Mouse (Mus musculus) hematopoietic stem cell, adult 5-6 weeks (primary cell): ENCODE data around the gene Gm10024. TPM values are rescaled to one million over a fixed set of nuclear protein-coding genes. Genes with fewer than 3 reads are reported as not detected.
A peak's percentile ranks its signal among the peaks of the same experiment; 100 is the strongest.
"Not testable (repeated sequence)": the region's sequence is repeated elsewhere in the genome, so short reads cannot be mapped to it uniquely, and the experiment has no call there.

Source experiments
- ATAC-seq, 2 experiments: fragments of 125-278 bp in 1 of 2; replicated peaks in 1 of 2; 2 replicates each; pipeline ENCODE4 v1.8.0; 2016 to 2017; ENCODE audit warnings: inconsistent platforms in 2 of 2, mild to moderate bottlenecking in 2 of 2, moderate number of reproducible peaks in 2 of 2, low read depth in 1 of 2, moderate TSS enrichment in 1 of 2; ENCODE audit not compliant: low FRiP score in 2 of 2, poor library complexity in 2 of 2, severe bottlenecking in 2 of 2, insufficient read depth in 1 of 2, low TSS enrichment in 1 of 2
- total RNA-seq: library from RNA; stranded (forward); fragments of 172-1452, 232-1000 nt; gene quantifications from 2 replicates; pipeline ENCODE4 v1.2.3, GENCODE M21; 2017

Gm10024 gene
- total RNA-seq, 1 experiment from 2014 or later: not detected

- ATAC-seq: not testable (repeated sequence)
Measured at GRCm38 (mm10) chr10:77720299-77720698, 9.0 kb downstream of the Gm10024 start, which contains the start of gene Krtap12-1. Krtap12-1 (plus strand) TSS chr10:77720599.

GRCm38 (mm10) chr10:77724855-77725254, 13.6 kb downstream of the Gm10024 start:
- ATAC-seq: no peak

GRCm38 (mm10) chr10:77726186-77726585, 14.9 kb downstream of the Gm10024 start, which contains the start of gene Gm10100:
Gm10100 (plus strand) TSS chr10:77726486.
- ATAC-seq: no peak

GRCm38 (mm10) chr10:77728280-77728679, 17.0 kb downstream of the Gm10024 start:
- ATAC-seq: no peak

- 0 out of 4 replicates have a peak, but pooled peaks of 1 of the 2 experiments have one; percentile 28 for ATAC-seq
Measured at GRCm38 (mm10) chr10:77729241-77729640, 18.0 kb downstream of the Gm10024 start.

- ATAC-seq: no peak
Measured at GRCm38 (mm10) chr10:77735928-77736327, 24.7 kb downstream of the Gm10024 start.

GRCm38 (mm10) chr10:77738929-77739328, 27.7 kb downstream of the Gm10024 start:
- no peak for ATAC-seq

- ATAC-seq: not testable (repeated sequence)
Measured at GRCm38 (mm10) chr10:77741924-77742688, 30.8 kb downstream of the Gm10024 start, which contains the start of gene Gm18596. Gm18596 (minus strand) TSS chr10:77742638.

GRCm38 (mm10) chr10:77750686-77751085, 39.4 kb downstream of the Gm10024 start:
- not testable (repeated sequence) for ATAC-seq

- ATAC-seq: not testable (repeated sequence)
Measured at GRCm38 (mm10) chr10:77751254-77751653, 40.0 kb downstream of the Gm10024 start, which contains the start of gene Gm9736. Gm9736 (minus strand) TSS chr10:77751354.

- ATAC-seq: not testable (repeated sequence)
Measured at GRCm38 (mm10) chr10:77752312-77752711, 41.1 kb downstream of the Gm10024 start.

- no peak for ATAC-seq
Measured at GRCm38 (mm10) chr10:77753448-77753847, 42.2 kb downstream of the Gm10024 start.

GRCm38 (mm10) chr10:77759582-77759981, 48.3 kb downstream of the Gm10024 start, which contains the start of gene Gm3233:
Gm3233 (minus strand) TSS chr10:77759682.
- not testable (repeated sequence) for ATAC-seq

Other genes with a start within 250 kb of the Gm10024 start
- gene Fam207a, start 195.7 kb upstream of the Gm10024 start, total RNA-seq: 19.2 and 32.6 TPM in 2 replicates
- gene Itgb2, start 181.2 kb upstream of the Gm10024 start, total RNA-seq: 51.2 and 56.5 TPM in 2 replicates
- gene Pttg1ip, start 129.7 kb upstream of the Gm10024 start, total RNA-seq: 56.2 and 65.8 TPM in 2 replicates
- gene Sumo3, start 105.4 kb upstream of the Gm10024 start, total RNA-seq: 148 and 150 TPM in 2 replicates
- not detected in 2 replicates for gene Gm49325, start 105.3 kb upstream of the Gm10024 start, total RNA-seq
- gene Ube2g2, start 89.2 kb upstream of the Gm10024 start, total RNA-seq: 25.6 and 27.5 TPM in 2 replicates
- 2.8 and 3.1 TPM in 2 replicates for gene Tspear, start 24.9 kb upstream of the Gm10024 start, total RNA-seq
- not detected in 2 replicates for gene Gm19402, start 20.7 kb upstream of the Gm10024 start, total RNA-seq
- gene Gm9508, start 14.2 kb upstream of the Gm10024 start, total RNA-seq: not detected in 2 replicates
- gene Gm10272, start 4.8 kb upstream of the Gm10024 start, total RNA-seq: not detected in 2 replicates
- gene Gm10142, start 4.3 kb downstream of the Gm10024 start, total RNA-seq: not detected in 2 replicates
- not detected in 2 replicates for gene Krtap12-1, start 9.1 kb downstream of the Gm10024 start, total RNA-seq
- gene Gm10100, start 15.0 kb downstream of the Gm10024 start, total RNA-seq: not detected in 2 replicates
- not detected in 2 replicates for gene Gm18596, start 31.2 kb downstream of the Gm10024 start, total RNA-seq
- gene Gm9736, start 39.9 kb downstream of the Gm10024 start, total RNA-seq: not detected in 2 replicates
- gene Gm3233, start 48.2 kb downstream of the Gm10024 start, total RNA-seq: not detected in 2 replicates
- gene Gm3238, start 59.9 kb downstream of the Gm10024 start, total RNA-seq: not detected in 2 replicates
- gene Gm7138, start 65.5 kb downstream of the Gm10024 start, total RNA-seq: not detected in 2 replicates
- gene Gm3250, start 71.1 kb downstream of the Gm10024 start, total RNA-seq: not detected in 2 replicates
- not detected in 2 replicates for gene Gm7137, start 76.7 kb downstream of the Gm10024 start, total RNA-seq
- not detected in 2 replicates for gene Gm9639, start 83.6 kb downstream of the Gm10024 start, total RNA-seq
- gene Gm19668, start 87.7 kb downstream of the Gm10024 start, total RNA-seq: not detected in 2 replicates
- gene Gm9507, start 100.4 kb downstream of the Gm10024 start, total RNA-seq: not detected in 2 replicates
- gene Gm2696, start 103.2 kb downstream of the Gm10024 start, total RNA-seq: not detected in 2 replicates
- gene Krtap10-4, start 115.6 kb downstream of the Gm10024 start, total RNA-seq: not detected in 2 replicates
- not detected in 2 replicates for gene Krtap10-10, start 124.5 kb downstream of the Gm10024 start, total RNA-seq
- gene Gm36176, start 135.3 kb downstream of the Gm10024 start, total RNA-seq: not detected in 2 replicates
- not detected in 2 replicates for gene Gm10318, start 141.4 kb downstream of the Gm10024 start, total RNA-seq
- gene Gm3285, start 150.5 kb downstream of the Gm10024 start, total RNA-seq: not detected in 2 replicates
- 0.31 TPM in 1 of 2 replicates, not detected in the other for gene Lrrc3, start 191.1 kb downstream of the Gm10024 start, total RNA-seq